Mouse (Mus musculus): ENCODE measurements around the gene Eml1. TPM values are rescaled to one million over a fixed set of nuclear protein-coding genes. Genes with fewer than 3 reads are reported as not detected.

The Eml1 gene
- polyA plus RNA-seq (2012; rRNA removed) (36.3 and 38.4 TPM in 2 replicates), polyA plus RNA-seq (2014; fragmentation: Nextera tagmentation; extraction: Ambion mirVana) (44.4 and 48.2 TPM in 2 replicates)

DNA sequence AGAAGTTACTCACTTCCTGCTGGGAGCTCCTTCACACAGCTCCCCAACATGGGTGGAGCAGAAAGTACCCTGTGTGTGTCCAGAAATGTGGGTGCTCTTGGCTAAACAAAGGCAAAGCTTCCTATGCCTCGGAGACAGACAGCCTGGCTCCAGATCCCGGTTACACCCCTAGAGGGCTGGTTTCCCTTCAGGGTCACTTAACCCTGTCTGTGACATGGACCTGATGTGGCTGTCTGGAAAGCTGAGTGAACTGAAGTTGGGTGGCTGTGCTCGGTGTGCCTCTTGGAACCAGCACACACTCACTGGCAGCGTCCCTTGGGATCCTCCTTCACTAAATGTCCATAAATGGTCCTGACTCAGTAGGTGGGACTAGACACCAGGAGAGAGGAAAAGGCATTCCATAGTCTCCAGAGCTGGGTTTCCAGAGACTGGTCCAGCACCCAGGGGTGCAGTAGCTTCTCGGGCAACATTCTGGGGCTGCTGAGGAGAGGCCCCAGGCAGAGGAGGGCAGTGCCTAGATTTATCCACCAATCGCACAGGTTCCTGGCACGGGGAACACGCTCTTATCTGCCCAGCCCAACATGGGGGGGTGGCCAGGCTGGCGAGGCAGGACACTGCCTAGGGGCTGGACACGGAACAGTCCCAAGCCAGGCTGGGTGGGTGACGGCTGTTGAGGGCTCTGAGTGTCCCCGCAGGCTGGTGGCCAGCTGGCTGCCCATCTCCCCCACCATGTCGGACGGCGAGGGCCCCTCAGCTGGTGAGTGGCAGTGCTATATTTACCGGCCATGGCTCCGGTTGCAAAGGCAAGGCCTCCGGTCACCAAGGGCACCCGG lies at the start of gene Eml1:
Eml1 (plus strand) TSS at position 362 of the 833 bp plus-strand sequence.
- H3K4me1 ChIP-seq (ENCODE audit: control insufficient read depth, insufficient read depth, low read length): peaks cover 26% of the 10 kb centered on the region
- TF ChIP-seq POLR2A (IDR thresholded peaks at IDR 0.05; ENCODE audit: borderline replicate concordance, extremely low read depth, insufficient read depth, insufficient read length): no peak
- no peaks in the 10 kb centered on the region for H3K27me3 ChIP-seq (ENCODE audit: control insufficient read depth, insufficient read depth, low read length)
- no peak within 1 kb of the TSS for H3K4me2 ChIP-seq (replicated peaks; ENCODE audit: low read depth, low read length, severe bottlenecking)
- H3K9ac ChIP-seq (ENCODE audit: low read depth, low read length, severe bottlenecking): no peak within 1 kb of the TSS
- no peak within 1 kb of the TSS for H3K27ac ChIP-seq (replicated peaks; ENCODE audit: low read depth, low read length)
- 65% methylated on average over 19 of the region's 19 CpGs for WGBS
- ATAC-seq (ENCODE audit: low FRiP score, low read depth) (0 out of 2 replicates have a peak, but pooled peaks have one; percentile 31), DNase-seq (ENCODE audit: low spot score) (no peak)
- no peaks in the 10 kb centered on the region for H3K36me3 ChIP-seq (ENCODE audit: control insufficient read depth, insufficient read depth, low read length)
- H3K9me3 ChIP-seq (ENCODE audit: control insufficient read depth, low read length): no peaks in the 10 kb centered on the region
- H3K4me3 ChIP-seq (replicated peaks; ENCODE audit: low read length): no peak within 1 kb of the TSS

- no peak for ATAC-seq (ENCODE audit: low FRiP score, low read depth)
- Histone ChIP-seq H3K4me1 (ENCODE audit: control insufficient read depth, insufficient read depth, low read length) (peaks cover 9% of the 10 kb centered on the region), H3K9me3 (ENCODE audit: control insufficient read depth, low read length) (no peaks in the 10 kb centered on the region), H3K9ac (ENCODE audit: low read depth, low read length, severe bottlenecking) (no peak overlapping the region), H3K27ac (replicated peaks; ENCODE audit: low read depth, low read length) (no peak overlapping the region), H3K27me3 (ENCODE audit: control insufficient read depth, insufficient read depth, low read length) (peaks cover 44% of the 10 kb centered on the region), H3K4me2 (replicated peaks; ENCODE audit: low read depth, low read length, severe bottlenecking) (no peak overlapping the region), H3K36me3 (ENCODE audit: control insufficient read depth, insufficient read depth, low read length) (no peaks in the 10 kb centered on the region), H3K4me3 (replicated peaks; ENCODE audit: low read length) (no peak overlapping the region)
- DNase-seq (ENCODE audit: low spot score): no peak
- no peak for TF ChIP-seq POLR2A (IDR thresholded peaks at IDR 0.05; ENCODE audit: borderline replicate concordance, extremely low read depth, insufficient read depth, insufficient read length)
- WGBS: 49% methylated on average over 5 of the region's 5 CpGs
Measured at GRCm38 (mm10) chr12:108326401-108326800, 44.4 kb upstream of the Eml1 start.

- WGBS: 2% methylated on average over 65 of the region's 66 CpGs
- DNase-seq (ENCODE audit: low spot score) (peak; percentile 69), ATAC-seq (ENCODE audit: low FRiP score, low read depth) (peak; percentile 66)
- Histone ChIP-seq H3K9ac (ENCODE audit: low read depth, low read length, severe bottlenecking) (peak overlapping the region; percentile 43), H3K9me3 (ENCODE audit: control insufficient read depth, low read length) (no peaks in the 10 kb centered on the region), H3K27me3 (ENCODE audit: control insufficient read depth, insufficient read depth, low read length) (peaks cover 44% of the 10 kb centered on the region), H3K4me3 (replicated peaks; ENCODE audit: low read length) (peak overlapping the region; percentile 45), H3K4me2 (replicated peaks; ENCODE audit: low read depth, low read length, severe bottlenecking) (peak overlapping the region; percentile 75), H3K27ac (replicated peaks; ENCODE audit: low read depth, low read length) (no peak overlapping the region), H3K4me1 (ENCODE audit: control insufficient read depth, insufficient read depth, low read length) (peaks cover 9% of the 10 kb centered on the region), H3K36me3 (ENCODE audit: control insufficient read depth, insufficient read depth, low read length) (no peaks in the 10 kb centered on the region)
- TF ChIP-seq POLR2A (IDR thresholded peaks at IDR 0.05; ENCODE audit: borderline replicate concordance, extremely low read depth, insufficient read depth, insufficient read length): no peak
Measured at GRCm38 (mm10) chr12:108327889-108328491, 42.8 kb upstream of the Eml1 start.

GRCm38 (mm10) chr12:108333056-108333455 lies 37.7 kb upstream of the Eml1 start:
- no peak for TF ChIP-seq POLR2A (IDR thresholded peaks at IDR 0.05; ENCODE audit: borderline replicate concordance, extremely low read depth, insufficient read depth, insufficient read length)
- peak; percentile 67 for DNase-seq (ENCODE audit: low spot score)
- H3K9me3 ChIP-seq (ENCODE audit: control insufficient read depth, low read length): no peaks in the 10 kb centered on the region
- under 1% methylated on average over 16 of the region's 16 CpGs for WGBS
- peak overlapping the region; percentile 98 for H3K4me2 ChIP-seq (replicated peaks; ENCODE audit: low read depth, low read length, severe bottlenecking)
- no peaks in the 10 kb centered on the region for H3K36me3 ChIP-seq (ENCODE audit: control insufficient read depth, insufficient read depth, low read length)
- H3K27me3 ChIP-seq (ENCODE audit: control insufficient read depth, insufficient read depth, low read length): peaks cover 24% of the 10 kb centered on the region
- peak; percentile 28 for ATAC-seq (ENCODE audit: low FRiP score, low read depth)
- peaks cover 10% of the 10 kb centered on the region for H3K4me1 ChIP-seq (ENCODE audit: control insufficient read depth, insufficient read depth, low read length)
- 0 out of 2 replicates have a peak overlapping the region, but pooled peaks have one; percentile 26 for H3K9ac ChIP-seq (ENCODE audit: low read depth, low read length, severe bottlenecking)
- H3K27ac ChIP-seq (replicated peaks; ENCODE audit: low read depth, low read length): no peak overlapping the region
- peak overlapping the region; percentile 66 for H3K4me3 ChIP-seq (replicated peaks; ENCODE audit: low read length)

DNA sequence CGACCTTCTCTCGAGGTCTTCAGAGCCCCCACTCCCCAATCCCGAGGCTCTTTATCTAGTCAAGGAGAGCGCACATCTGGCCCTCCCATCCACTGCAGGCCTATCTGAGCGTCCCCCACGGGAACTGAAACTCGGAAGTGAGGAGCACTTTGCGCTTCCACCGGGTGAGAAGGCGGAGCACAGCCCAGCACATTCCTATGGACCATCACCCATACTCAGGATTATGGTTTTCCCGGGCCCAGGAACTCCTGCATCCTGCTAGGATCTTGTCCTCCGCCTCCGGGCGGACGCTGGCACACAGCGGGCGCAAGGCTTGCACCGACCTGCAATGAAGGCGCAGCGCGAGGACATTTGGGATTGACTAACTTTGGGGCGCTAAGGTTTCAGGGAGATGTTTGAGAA lies 37.3 kb upstream of the Eml1 start:
- H3K27ac ChIP-seq (replicated peaks; ENCODE audit: low read depth, low read length): peak overlapping the region; percentile 44; the same call in 1 of the 2 replicates
- H3K4me2 ChIP-seq (replicated peaks; ENCODE audit: low read depth, low read length, severe bottlenecking): peak overlapping the region; percentile 98
- H3K4me3 ChIP-seq (replicated peaks; ENCODE audit: low read length): peak overlapping the region; percentile 66
- peaks cover 20% of the 10 kb centered on the region for H3K27me3 ChIP-seq (ENCODE audit: control insufficient read depth, insufficient read depth, low read length)
- peak; percentile 26 for DNase-seq (ENCODE audit: low spot score)
- no peaks in the 10 kb centered on the region for H3K36me3 ChIP-seq (ENCODE audit: control insufficient read depth, insufficient read depth, low read length)
- 2% methylated on average over 22 of the region's 22 CpGs for WGBS
- peak; percentile 3; the same call in 1 of the 2 replicates for ATAC-seq (ENCODE audit: low FRiP score, low read depth)
- no peaks in the 10 kb centered on the region for H3K9me3 ChIP-seq (ENCODE audit: control insufficient read depth, low read length)
- H3K9ac ChIP-seq (ENCODE audit: low read depth, low read length, severe bottlenecking): peak overlapping the region; percentile 26; the same call in 1 of the 2 replicates
- no peak for TF ChIP-seq POLR2A (IDR thresholded peaks at IDR 0.05; ENCODE audit: borderline replicate concordance, extremely low read depth, insufficient read depth, insufficient read length)
- peaks cover 8% of the 10 kb centered on the region for H3K4me1 ChIP-seq (ENCODE audit: control insufficient read depth, insufficient read depth, low read length)
